ENCODE assay signal across 9 mouse cellular contexts in the genomic region with DNA sequence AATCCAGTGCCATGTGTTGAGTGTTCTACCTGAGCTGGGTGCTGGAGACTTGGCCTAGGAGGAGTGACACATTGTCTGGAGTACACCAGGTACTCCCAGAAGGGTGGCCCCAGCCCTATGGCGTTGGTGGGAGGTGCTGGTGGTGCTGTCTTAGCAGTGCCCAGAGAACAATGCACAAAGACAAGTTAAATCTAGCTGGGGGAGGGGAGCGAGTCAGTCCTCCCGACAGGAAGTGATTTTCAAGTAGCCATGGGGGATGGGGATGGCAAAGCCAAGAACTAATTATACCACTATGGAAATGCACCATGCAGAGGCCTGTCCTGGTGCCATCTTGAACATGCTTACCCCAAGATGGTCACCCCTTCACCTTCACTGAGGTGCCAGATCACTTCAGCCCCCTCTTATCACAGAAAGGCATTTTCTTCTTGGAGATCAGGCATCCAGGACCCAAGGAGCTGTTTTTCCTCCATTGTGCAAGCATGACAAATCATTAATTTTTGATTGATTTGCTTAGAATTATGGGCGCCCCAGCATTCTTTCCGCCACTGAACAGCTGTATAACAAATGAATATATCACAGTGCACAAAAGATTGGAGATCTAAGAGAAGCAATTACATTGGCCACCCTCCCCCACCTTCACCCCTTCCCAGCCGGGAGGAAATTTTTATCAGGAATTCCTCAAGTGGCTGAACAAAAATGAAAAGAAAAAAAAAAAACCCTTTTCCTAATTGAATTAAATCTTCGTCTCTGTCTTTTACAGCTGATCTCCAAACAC.
DNase-seq lines count a peak whose midpoint lies in the region; ATAC-seq lines count a peak whose summit lies in the region.
"Had no signal": no experiment of that assay in that cellular context is flagged by ENCODE, and none has a peak within 500 bp of the region (broad histone marks: within the 10 kb centered on the region; RNA-seq: fewer than 3 reads in every experiment).

No protein-coding gene starts in this region.

- no peaks in the 10 kb centered on the region for H3K9me3 ChIP-seq in lung, embryonic 16.5 days (ENCODE audit: control insufficient read depth, low read length)
- H3K9me3 ChIP-seq in forebrain, embryonic 14.5 days (replicated peaks; ENCODE audit: control insufficient read depth, low read length), result no peaks in the 10 kb centered on the region
- H3K9me3 ChIP-seq in limb, embryonic 13.5 days, result no peaks in the 10 kb centered on the region
- H3K9me3 ChIP-seq in stomach, embryonic 16.5 days (replicated peaks; ENCODE audit: control insufficient read depth, low read length), result no peaks in the 10 kb centered on the region

- H3K4me2 ChIP-seq in lung, embryonic 16.5 days (ENCODE audit: low read depth, low read length), result 0 out of 2 replicates have a peak overlapping the region, but pooled peaks have one; percentile 5
- H3K4me2 ChIP-seq in forebrain, embryonic 14.5 days (ENCODE audit: low read length), result no peak overlapping the region
- H3K4me2 ChIP-seq in limb, embryonic 13.5 days (replicated peaks), result peak overlapping the region; percentile 21; the same call in 1 of the 2 replicates
- H3K4me2 ChIP-seq in stomach, embryonic 16.5 days (ENCODE audit: low read depth, low read length), result no peak overlapping the region

- WGBS in lung, embryonic 16.5 days, result 23% methylated on average over 7 of the region's 7 CpGs
- 36% methylated on average over 7 of the region's 7 CpGs for WGBS in forebrain, embryonic 14.5 days
- 31% methylated on average over 7 of the region's 7 CpGs for WGBS in limb, embryonic 13.5 days
- WGBS in stomach, embryonic 16.5 days, result 27% methylated on average over 7 of the region's 7 CpGs

- H3K9ac ChIP-seq in lung, embryonic 16.5 days (ENCODE audit: low read length), result no peak overlapping the region
- no peak overlapping the region for H3K9ac ChIP-seq in forebrain, embryonic 14.5 days (ENCODE audit: low read length)
- no peak overlapping the region for H3K9ac ChIP-seq in limb, embryonic 13.5 days
- H3K9ac ChIP-seq in stomach, embryonic 16.5 days (ENCODE audit: low read length), result no peak overlapping the region

- DNase-seq in lung, adult 18-20 months, result no peak
- peak; percentile 16 for DNase-seq in forebrain, embryonic 14.5 days (ENCODE audit: low spot score)
- no peak for DNase-seq in right cerebral cortex, adult 2 months (ENCODE audit: low spot score in 2 of 2)
- no peak for DNase-seq in thymus, postnatal 14 days
- DNase-seq in cerebellum, adult 18-20 months, result no peak
- DNase-seq: cerebellum, adult 9-10 months had no signal

- H3K4me3 ChIP-seq in lung, embryonic 16.5 days (ENCODE audit: low read length), result no peak overlapping the region
- H3K4me3 ChIP-seq in forebrain, embryonic 14.5 days (ENCODE audit: low read depth, low read length), result no peak overlapping the region
- no peak overlapping the region for H3K4me3 ChIP-seq in limb, embryonic 13.5 days
- H3K4me3 ChIP-seq in stomach, embryonic 16.5 days (replicated peaks; ENCODE audit: low read length), result no peak overlapping the region

- ATAC-seq in lung, embryonic 16.5 days (ENCODE audit: low read depth), result peak; percentile 61
- ATAC-seq in forebrain, embryonic 14.5 days, result peak; percentile 33; the same call in 1 of the 2 replicates
- 0 out of 2 replicates have a peak, but pooled peaks have one; percentile 12 for ATAC-seq in limb, embryonic 13.5 days (ENCODE audit: low FRiP score, low read depth)
- ATAC-seq in stomach, embryonic 16.5 days (ENCODE audit: insufficient read depth, low FRiP score), result peak; percentile 68; the same call in 1 of the 2 replicates

- no peaks in the 10 kb centered on the region for H3K36me3 ChIP-seq in lung, embryonic 16.5 days (ENCODE audit: control insufficient read depth, insufficient read depth, low read length)
- H3K36me3 ChIP-seq in forebrain, embryonic 14.5 days (ENCODE audit: control insufficient read depth, insufficient read depth, low read length), result no peaks in the 10 kb centered on the region
- peaks cover 12% of the 10 kb centered on the region for H3K36me3 ChIP-seq in limb, embryonic 13.5 days
- H3K36me3 ChIP-seq in stomach, embryonic 16.5 days (ENCODE audit: control insufficient read depth, insufficient read depth, low read length), result no peaks in the 10 kb centered on the region

- H3K27me3 ChIP-seq in lung, embryonic 16.5 days (ENCODE audit: control insufficient read depth, insufficient read depth, low read depth, low read length), result no peaks in the 10 kb centered on the region
- no peaks in the 10 kb centered on the region for H3K27me3 ChIP-seq in forebrain, embryonic 14.5 days (replicated peaks; ENCODE audit: control insufficient read depth, insufficient read depth, low read length)
- H3K27me3 ChIP-seq in limb, embryonic 13.5 days, result no peaks in the 10 kb centered on the region
- H3K27me3 ChIP-seq in stomach, embryonic 16.5 days (ENCODE audit: control insufficient read depth, insufficient read depth, low read length), result no peaks in the 10 kb centered on the region

- peak overlapping the region; percentile 36 for H3K27ac ChIP-seq in lung, embryonic 16.5 days (ENCODE audit: low read length)
- peak overlapping the region; percentile 27 for H3K27ac ChIP-seq in forebrain, embryonic 14.5 days (ENCODE audit: low read depth, low read length)
- H3K27ac ChIP-seq in limb, embryonic 13.5 days, result peak overlapping the region; percentile 78
- peak overlapping the region; percentile 52 for H3K27ac ChIP-seq in stomach, embryonic 16.5 days (ENCODE audit: low read length)

- peaks cover 39% of the 10 kb centered on the region for H3K4me1 ChIP-seq in lung, embryonic 16.5 days (replicated peaks; ENCODE audit: control insufficient read depth, insufficient read depth, low read length)
- peaks cover 5% of the 10 kb centered on the region; the same call in 1 of the 2 replicates for H3K4me1 ChIP-seq in forebrain, embryonic 14.5 days (ENCODE audit: control insufficient read depth, insufficient read depth, low read length)
- peaks cover 93% of the 10 kb centered on the region for H3K4me1 ChIP-seq in limb, embryonic 13.5 days
- peaks cover 19% of the 10 kb centered on the region for H3K4me1 ChIP-seq in stomach, embryonic 16.5 days (ENCODE audit: control insufficient read depth, insufficient read depth, low read length)

Comparison
In these comparisons a context has a peak if more than half of its experiments do, and no peak if none do; other contexts are left out.
1. ATAC-seq: peak in every context shown above with its lines; median percentile 68 in stomach, embryonic 16.5 days; 61 in lung, embryonic 16.5 days; 33 in forebrain, embryonic 14.5 days; 12 in limb, embryonic 13.5 days.
2. H3K27ac ChIP-seq: peak in every context shown above with its lines; median percentile 78 in limb, embryonic 13.5 days; 52 in stomach, embryonic 16.5 days; 36 in lung, embryonic 16.5 days; 27 in forebrain, embryonic 14.5 days.
3. H3K4me2 ChIP-seq: peak in lung, embryonic 16.5 days (single experiment) and limb, embryonic 13.5 days (single experiment); none in forebrain, embryonic 14.5 days (single experiment) and stomach, embryonic 16.5 days (single experiment).